In the genomic region with DNA sequence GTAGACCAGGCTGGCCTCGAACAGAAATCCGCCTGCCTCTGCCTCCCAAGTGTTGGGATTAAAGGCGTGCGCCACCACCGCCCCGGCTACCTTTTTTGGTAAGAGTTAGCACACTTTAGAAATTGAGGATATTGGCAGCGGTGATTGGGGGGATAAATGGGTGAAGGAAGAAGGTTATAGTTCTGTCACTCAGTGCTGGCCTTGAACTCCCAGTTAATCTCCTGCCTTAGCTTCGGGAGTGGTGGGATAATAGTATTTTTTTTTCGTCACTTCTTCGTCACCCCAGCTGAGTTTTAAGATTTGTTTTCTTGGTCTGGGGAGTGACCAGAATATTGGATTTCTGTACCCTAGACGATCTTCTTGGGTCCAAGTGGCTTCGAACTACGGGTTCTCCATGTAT, we compare ENCODE assay signal across 8 mouse cellular contexts. TPM values are rescaled to one million over a fixed set of nuclear protein-coding genes. Genes with fewer than 3 reads are reported as not detected.
DNase-seq lines count a peak whose midpoint lies in the region; ATAC-seq and TF ChIP-seq lines count a peak whose summit lies in the region.

No protein-coding gene starts in this region.

- H3K4me1 ChIP-seq in testis, adult 2 months (ENCODE audit: control insufficient read depth, insufficient read depth, low read length) = peaks cover 3% of the 10 kb centered on the region; the same call in 1 of the 2 replicates
- H3K4me1 ChIP-seq in liver, embryonic 12.5 days = peaks cover 57% of the 10 kb centered on the region

- TF ChIP-seq CTCF in testis, adult 2 months (IDR thresholded peaks at IDR 0.05; ENCODE audit: control insufficient read depth, insufficient read depth, insufficient replicate concordance, low read depth, low read length) = no peak

- no peak for ATAC-seq in liver, embryonic 12.5 days

- H3K9me3 ChIP-seq in liver, embryonic 12.5 days (replicated peaks) = no peaks in the 10 kb centered on the region

- peak overlapping the region; percentile 96 for H3K9ac ChIP-seq in liver, embryonic 12.5 days

- H3K4me2 ChIP-seq in liver, embryonic 12.5 days = peak overlapping the region; percentile 87

- H3K27me3 ChIP-seq in testis, adult 2 months (ENCODE audit: control insufficient read depth, insufficient read depth, low read length) = no peaks in the 10 kb centered on the region
- H3K27me3 ChIP-seq in liver, embryonic 12.5 days (replicated peaks) = no peaks in the 10 kb centered on the region

- DNase-seq in cerebellum, adult 9-10 months = peak; percentile 54
- DNase-seq in cerebellum, adult 8-10 months = no peak
- no peak for DNase-seq in testis, postnatal 10 days (ENCODE audit: low spot score)
- peak; percentile 25 for DNase-seq in thymus, postnatal 4 days
- DNase-seq in layer of hippocampus, adult 18-20 months (ENCODE audit: low spot score in 2 of 2) = no peak
- no peak for DNase-seq in spleen, adult 12 weeks (ENCODE audit: low spot score)

- no peaks in the 10 kb centered on the region for H3K36me3 ChIP-seq in testis, adult 2 months (ENCODE audit: control insufficient read depth, insufficient read depth, low read length)
- peaks cover 16% of the 10 kb centered on the region for H3K36me3 ChIP-seq in liver, embryonic 12.5 days

- H3K4me3 ChIP-seq in testis, adult 2 months (ENCODE audit: control insufficient read depth, low read depth, low read length) = peak overlapping the region; percentile 100
- H3K4me3 ChIP-seq in liver, embryonic 12.5 days = peak overlapping the region; percentile 91

- WGBS in liver, embryonic 12.5 days (ENCODE audit: insufficient replicate concordance) = 15% methylated on average over 13 of the region's 13 CpGs

- H3K27ac ChIP-seq in testis, adult 2 months (ENCODE audit: control insufficient read depth, insufficient read depth, low read depth, low read length) = peak overlapping the region; percentile 100
- peak overlapping the region; percentile 100 for H3K27ac ChIP-seq in liver, embryonic 12.5 days

- TF ChIP-seq POLR2A in testis, adult 2 months (IDR thresholded peaks at IDR 0.05; ENCODE audit: control insufficient read depth, low read depth, low read length) = no peak

RNA-seq across cellular contexts. Expression of gene Bclaf1, which starts 1.2 kb away (rescaled TPM):
- 15.0 and 17.9 TPM in 2 replicates for polyA plus RNA-seq in testis, adult 2 months (2012; rRNA removed)
- 79.3 and 80.4 TPM in 2 replicates for polyA plus RNA-seq in liver, embryonic 12.5 days (2016; fragmentation: Nextera tagmentation; extraction: Ambion mirVana)
- 100 to 1,000 TPM; 117 TPM for total RNA-seq in layer of hippocampus, adult 18-20 months (2021)

RNA-seq across cellular contexts. Expression of gene Mtfr2, which starts 34.1 kb away (rescaled TPM):
- 8.2 and 10.6 TPM in 2 replicates for polyA plus RNA-seq in testis, adult 2 months (2012; rRNA removed)
- polyA plus RNA-seq in liver, embryonic 12.5 days (2016; fragmentation: Nextera tagmentation; extraction: Ambion mirVana) = 3.4 and 4.7 TPM in 2 replicates
- total RNA-seq in layer of hippocampus, adult 18-20 months (2021) = 1 to 10 TPM in 1 of 2 experiments, under 1 TPM in 1; 0.32 to 1.0 TPM

Comparison
In these comparisons a context has a peak if more than half of its experiments do, and no peak if none do; other contexts are left out.
1. DNase-seq: peak in cerebellum, adult 9-10 months (single experiment) and thymus, postnatal 4 days (single experiment); none in cerebellum, adult 8-10 months (single experiment), testis, postnatal 10 days (single experiment), layer of hippocampus, adult 18-20 months (0 of 2) and spleen, adult 12 weeks (single experiment).